Mouse (Mus musculus) frontal cortex, postnatal 10 days (tissue): ENCODE data around the gene Cpd.
A peak's percentile ranks its signal among the peaks of the same experiment; 100 is the strongest.

Experiments used
- DNase-seq, 2 experiments: peaks; one replicate each; pipeline ENCODE4 v3.0.0; 2022; ENCODE audit warnings: low spot score in 2 of 2, mixed read lengths in 1 of 2

Cpd gene

DNA sequence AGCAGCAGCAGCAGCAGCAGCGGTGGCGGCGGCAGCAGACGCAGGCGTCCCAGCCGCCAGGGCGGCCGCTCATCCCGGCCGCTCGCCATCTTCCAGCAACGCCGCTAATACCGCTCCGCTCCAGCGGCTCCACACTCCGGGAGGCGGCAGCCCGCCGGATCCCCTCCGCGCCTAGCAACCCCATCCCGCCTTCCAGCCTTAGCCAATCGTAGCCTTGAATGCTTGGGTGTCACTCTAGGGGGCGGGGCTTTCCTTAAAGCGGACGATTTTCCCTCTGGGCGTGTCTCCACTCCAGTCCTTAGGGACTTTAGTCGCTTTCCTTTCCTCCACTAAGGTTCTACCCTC is at the start of gene Cpd:
Gene Cpd, minus strand, starts transcription at position 141 of the 345 bp plus-strand sequence.
- DNase-seq: peak; percentile 94 to 96

GRCm38 (mm10) chr11:76896360-76896759 is 49.5 kb upstream of the Cpd start:
- no peak for DNase-seq

DNA sequence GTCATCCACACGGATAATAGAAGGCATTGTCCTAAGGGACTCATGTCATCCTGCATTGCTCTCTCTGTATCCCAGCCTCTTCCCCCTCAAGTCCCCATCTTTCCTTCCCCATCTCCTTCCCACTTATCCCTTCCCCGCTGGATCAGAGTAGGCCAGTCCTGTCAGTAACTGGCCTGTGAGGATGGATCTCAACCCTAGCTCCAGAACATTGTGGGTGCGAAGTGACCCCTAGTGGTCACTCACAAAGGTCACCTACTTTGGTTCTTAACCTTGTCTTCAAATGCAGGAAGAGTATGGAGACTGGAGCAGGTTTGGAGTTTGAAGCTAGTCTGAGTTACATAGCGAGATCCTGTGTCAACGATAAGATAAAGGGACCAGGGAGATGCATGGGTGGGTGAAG is 47.4 kb upstream of the Cpd start:
- peak in 1 of 2 experiments; percentile 29 for DNase-seq

GRCm38 (mm10) chr11:76893570-76893969 is 46.8 kb upstream of the Cpd start:
- no peak for DNase-seq

- DNase-seq: no peak
Observed at GRCm38 (mm10) chr11:76892972-76893371, 46.2 kb upstream of the Cpd start.

DNA sequence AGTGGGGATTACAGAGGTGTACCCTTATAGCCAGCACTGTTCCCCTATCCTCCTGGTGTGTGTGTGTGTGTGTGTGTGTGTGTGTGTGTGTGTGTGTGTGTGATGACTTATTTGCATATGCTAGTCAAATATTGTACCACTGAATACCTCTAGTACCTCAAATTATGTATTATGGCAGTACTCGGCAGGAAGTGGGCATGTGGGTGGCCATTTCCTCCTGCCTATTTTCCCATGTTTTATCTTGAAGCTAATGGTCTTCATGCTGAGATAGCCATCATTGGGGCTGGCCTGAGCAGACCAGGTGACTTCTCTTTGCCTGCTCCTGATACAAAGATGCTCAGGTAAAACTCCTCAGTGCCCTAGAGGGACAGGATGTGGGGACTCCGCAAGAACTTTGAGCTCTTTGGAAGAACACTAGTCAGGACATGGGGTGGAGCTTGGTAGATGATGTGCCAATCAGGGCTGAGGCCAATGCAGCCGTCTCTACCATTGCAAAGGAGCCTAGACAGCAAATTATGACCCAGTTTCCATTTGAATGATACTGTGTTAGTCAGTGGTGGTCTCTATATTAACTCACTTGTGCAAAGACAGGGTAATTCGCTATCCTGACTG is 45.0 kb upstream of the Cpd start:
- DNase-seq: no peak

DNA sequence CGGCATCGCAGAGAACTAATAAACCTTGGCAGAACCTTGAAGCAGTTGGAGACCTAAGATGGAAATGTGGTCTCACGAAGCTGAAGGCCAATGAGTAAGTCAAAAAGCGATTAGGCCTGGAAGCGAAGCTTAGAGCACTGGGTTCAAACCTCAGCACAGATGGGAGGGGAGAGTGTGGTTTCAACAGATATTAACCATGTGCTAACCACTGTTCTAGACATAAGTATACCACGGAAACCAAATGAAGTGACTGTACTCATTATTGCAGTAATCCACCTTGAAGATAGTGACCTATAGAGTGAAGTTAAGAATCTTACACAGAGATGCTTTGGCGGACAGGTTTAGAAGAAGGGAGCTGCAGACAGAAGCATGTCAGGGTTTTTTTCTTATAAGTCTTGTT is 44.4 kb upstream of the Cpd start:
- no peak for DNase-seq

DNA sequence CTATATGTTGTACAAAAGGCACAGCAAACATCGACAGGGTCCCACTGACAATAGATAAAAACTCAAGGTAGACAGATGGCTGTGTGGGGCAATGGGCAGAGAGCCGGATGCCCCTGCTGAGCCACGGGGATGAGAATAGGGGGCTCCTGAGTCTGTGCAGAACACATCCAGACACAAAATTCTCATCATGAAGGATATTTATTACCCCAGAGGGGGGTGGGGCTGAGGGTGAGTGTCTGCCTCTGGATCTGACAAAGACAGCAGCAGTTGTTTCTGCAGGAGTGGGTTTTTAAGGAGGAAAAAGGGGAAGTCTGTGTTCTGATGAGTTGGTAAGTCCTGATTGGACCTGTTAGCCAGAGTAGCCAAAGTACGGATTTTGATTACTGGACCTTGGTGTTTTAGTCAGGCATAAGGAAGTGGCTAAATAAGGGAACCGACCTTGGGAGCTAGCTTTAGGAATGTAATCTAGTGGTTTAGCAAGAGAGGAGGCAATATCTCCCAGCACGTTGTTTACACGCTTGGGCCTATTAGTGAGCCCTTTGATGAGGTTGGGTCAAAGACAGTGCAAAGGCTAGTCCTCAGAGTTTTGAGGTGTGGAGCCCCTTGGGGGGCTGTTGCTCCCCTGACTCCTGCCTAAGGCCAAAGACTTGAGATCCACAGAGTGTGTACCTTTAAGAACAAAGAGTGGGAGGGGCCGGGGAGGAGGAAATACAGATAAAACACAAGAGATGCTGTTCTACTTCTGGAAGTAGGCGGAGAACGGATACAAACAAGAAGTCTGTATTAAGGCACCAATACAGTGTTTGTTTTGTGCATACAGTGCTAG is 42.7 kb upstream of the Cpd start:
- no peak for DNase-seq

GRCm38 (mm10) chr11:76884451-76884850 is 37.6 kb upstream of the Cpd start:
- DNase-seq: no peak

- DNase-seq: no peak
Observed at GRCm38 (mm10) chr11:76879816-76880215, 33.0 kb upstream of the Cpd start.

DNA sequence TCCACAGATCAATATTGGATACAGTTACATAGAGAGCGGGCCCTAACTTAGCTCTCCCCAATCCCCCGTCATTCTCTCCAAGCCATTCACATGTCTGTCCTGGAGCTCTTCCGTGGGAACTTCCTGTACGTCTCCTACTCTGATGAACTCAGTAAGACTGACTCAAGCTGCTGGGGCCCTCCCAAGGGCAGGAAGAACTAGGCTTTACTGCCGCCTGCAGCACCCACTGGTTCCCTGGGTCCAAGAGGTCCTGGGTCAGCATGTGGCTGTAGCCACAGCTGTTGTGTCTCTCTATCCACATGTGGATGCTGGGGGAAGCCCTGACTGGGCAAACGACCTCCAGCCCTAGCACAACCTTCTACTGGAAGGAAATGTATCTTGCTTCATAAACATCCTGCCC is 27.9 kb upstream of the Cpd start:
- DNase-seq: no peak

DNA sequence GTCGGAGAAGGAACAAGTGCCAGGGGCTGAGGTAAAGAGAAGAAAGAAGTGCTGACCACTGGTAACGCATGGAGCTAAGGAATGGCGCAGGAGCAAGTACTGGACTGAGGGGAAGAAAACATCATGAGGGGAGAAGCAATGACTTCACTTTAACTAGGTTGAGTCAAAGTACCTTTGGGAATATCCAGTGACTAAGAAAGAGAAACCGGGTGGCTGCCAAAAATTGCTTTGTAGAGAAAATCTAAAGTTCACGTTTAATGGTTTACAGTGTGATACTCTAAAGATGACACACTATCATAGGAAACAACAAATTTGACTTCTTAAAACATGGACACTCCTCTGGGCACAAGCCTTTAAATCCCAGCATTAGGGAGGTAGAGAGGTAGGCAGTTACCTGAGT is 27.0 kb upstream of the Cpd start:
- DNase-seq: no peak

DNA sequence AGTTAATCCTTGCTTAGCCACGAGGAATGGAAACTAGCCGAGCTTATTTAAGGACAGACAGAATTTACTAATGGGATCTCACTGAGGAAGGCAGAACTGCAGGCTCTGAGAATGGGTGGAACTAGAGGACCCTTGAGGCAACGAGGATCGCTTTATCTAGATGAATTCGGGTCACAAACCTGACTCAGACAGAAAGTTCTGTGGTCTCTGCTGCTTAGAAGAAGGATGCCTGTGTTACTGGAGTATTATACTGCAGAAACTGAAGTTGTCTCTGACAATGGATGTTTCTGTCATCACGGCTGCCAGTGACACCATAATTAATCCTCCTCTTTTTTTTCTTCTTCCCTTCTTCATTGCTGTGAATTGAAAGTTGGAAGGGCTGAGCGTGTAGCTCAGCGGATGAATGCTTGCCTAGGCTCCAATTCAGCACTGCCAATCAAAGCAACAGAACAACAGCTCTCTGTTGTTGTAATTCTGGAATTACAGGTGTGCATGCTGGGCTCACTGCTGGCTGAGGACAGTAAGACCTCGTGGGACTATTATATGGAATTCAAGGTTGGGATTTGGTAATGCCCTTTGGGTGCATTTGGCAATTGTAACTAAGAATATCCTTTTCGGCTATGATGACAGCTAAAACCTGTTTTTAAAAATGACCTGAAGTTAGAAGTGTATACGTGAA is 25.9 kb upstream of the Cpd start:
- DNase-seq: no peak

DNA sequence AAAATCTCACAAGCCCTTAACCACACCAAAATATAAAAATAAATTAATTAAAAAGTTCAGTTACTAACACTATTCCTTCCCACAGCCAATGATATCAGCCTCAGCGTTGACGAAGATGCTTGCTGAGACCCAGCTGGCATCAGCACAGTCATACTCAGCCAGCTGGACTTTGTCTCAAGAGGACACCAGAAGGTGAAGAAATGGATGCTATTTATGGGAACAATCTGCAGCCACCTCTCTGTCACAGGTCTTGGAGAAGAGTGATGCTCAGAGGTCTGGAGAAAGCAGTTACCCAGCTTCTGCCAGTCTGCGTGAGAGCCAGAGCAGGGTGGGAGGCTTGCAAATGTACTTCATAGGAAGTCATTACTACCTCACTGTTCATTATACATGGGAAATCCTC is 14.4 kb upstream of the Cpd start:
- DNase-seq: no peak

DNA sequence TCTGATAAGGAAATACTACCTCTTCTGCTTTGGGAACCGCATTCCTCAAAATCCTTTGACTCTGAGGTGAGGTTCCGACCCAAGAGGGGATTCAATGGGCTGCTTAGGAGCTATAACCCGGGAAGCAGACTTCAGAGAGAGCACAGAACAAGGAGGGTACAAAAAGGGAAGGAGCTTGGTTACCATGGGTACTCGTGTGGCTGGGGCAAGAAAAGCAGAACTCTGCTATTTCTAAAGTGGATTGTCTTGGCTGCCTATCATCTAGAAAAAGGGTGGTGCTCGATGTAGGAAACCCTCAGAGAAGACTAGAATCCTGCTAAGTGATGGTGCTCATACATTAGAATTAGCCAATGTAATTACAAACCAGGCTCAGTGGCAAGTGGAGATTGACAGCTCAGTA is 12.4 kb upstream of the Cpd start:
- DNase-seq: no peak

DNA sequence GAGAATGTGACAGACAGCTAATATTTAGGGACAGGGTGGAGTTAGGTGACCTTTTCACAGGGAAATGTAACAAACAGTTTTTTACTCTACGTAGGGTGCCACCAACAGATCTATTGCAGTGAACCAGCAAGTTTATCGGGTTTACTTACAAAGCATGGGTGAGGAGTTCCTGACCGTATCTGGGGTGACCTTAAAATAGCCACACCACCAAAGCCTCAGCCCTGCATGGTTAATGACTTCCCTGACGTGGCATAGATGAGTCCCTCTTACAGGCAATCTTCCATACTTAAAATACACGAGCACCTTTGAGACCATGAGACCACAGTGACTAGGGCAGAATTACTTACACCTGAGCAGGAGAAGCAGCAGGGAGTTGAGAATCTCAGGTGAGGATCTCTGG is 12.0 kb upstream of the Cpd start:
- no peak for DNase-seq

GRCm38 (mm10) chr11:76857111-76857510 is 10.3 kb upstream of the Cpd start:
- no peak for DNase-seq

DNA sequence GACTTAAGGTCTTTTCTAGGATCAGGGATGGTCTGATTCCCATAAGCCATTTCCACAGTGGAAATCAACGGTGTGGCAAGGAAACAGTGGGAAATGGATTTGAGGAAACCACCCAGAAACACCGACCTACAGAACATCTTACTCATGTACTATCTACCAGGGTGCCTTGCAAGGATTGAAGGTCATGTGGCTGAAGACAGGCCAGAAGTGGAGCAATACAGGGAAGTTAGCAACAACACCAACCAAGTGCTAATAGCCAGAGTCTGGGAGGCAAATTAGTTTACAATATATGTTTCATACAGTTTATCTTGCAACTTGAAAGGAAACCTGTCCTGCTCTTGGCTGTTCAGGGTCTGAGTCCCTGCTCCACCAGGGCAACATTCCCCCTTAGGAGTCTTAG is 9.8 kb upstream of the Cpd start:
- no peak for DNase-seq

DNA sequence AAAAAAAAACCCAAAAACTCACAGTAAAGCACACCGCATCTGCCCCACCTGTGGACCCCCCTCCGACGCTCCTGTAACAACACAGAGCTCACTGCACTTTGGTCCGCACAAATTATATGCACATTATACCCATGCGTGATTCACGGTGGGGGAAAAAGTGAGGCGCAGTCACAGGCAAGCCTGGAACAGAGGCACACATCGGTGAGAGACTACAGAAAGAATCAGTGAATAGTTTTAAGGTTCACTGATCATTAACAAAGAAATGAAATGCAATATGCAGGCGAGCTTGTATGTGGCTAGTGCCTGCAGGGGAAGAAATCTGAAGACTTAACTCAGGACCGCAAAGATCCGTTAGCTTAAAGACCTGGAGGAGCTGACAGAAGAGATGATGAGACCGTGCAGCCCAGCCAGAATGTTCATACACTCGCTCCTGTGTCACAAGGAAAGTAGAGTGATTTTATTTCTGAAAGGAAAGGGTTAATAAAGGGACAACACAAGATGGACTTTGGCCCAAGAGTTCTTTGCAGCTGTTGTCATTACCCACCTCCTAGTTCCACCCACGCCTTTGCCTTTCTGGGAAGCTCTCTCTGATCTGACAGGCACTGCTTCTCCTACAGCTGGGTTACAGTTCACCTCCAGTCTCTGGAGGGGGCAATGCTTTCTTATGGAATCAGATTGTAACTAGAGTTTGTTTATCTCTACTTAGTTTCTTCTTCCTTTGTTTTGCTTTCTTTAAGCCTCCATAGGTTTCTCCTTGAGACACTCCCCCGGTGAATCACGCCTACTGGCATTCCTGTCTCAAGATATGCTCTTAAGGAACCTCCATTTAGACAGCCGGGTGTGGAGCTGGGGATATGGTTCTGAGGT is 7.9 kb upstream of the Cpd start:
- DNase-seq: no peak

DNA sequence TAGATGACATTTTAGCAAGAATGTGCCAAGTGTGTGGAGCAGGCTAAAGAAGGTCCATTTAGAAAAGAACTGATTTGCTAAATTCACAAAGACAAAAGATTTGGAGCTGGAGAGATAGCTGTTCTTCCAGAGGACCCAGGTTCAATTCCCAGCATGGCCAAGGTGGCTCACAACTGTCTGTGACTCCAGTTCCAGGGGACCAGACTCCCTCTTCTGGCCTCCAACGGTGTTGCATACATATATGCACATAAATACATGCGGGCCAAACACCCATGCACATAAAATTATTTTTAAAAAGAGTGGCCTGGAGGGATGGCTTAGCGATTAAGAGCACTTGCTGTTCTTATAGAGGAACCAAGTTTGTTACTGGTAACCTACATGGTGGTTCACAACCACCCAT is 4.7 kb upstream of the Cpd start:
- no peak for DNase-seq

GRCm38 (mm10) chr11:76849596-76849995 is 2.8 kb upstream of the Cpd start:
- DNase-seq: no peak

DNA sequence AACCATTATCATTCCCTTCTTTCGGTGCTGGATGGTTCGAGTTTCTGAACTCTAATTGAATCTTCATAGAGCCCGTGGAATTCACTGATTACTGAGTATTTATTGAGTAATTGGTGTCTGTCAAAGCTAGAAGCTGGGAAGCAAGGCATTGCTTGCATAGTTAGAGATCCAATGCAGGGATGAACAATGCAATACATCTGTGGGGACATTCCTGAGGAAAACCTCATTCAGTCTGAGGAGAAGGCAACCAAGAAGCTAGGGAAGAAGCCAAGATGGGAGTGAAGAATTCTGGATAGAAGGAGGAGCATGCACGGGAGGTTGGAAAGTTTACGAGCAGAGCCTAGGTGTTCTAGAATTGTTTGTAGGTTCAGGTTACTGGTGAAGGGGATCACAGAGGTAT is 1.3 kb upstream of the Cpd start:
- no peak for DNase-seq
